Mouse (Mus musculus) embryo, embryonic 11.5 days (tissue): ENCODE measurements around the gene Gm20532.
A peak's percentile ranks its signal among the peaks of the same experiment; 100 is the strongest.

Source experiments
- DNase-seq: peaks from one replicate; pipeline ENCODE4 v3.0.0-alpha.2; 2012; ENCODE audit warnings: low read depth, low spot score

The Gm20532 gene

DNA sequence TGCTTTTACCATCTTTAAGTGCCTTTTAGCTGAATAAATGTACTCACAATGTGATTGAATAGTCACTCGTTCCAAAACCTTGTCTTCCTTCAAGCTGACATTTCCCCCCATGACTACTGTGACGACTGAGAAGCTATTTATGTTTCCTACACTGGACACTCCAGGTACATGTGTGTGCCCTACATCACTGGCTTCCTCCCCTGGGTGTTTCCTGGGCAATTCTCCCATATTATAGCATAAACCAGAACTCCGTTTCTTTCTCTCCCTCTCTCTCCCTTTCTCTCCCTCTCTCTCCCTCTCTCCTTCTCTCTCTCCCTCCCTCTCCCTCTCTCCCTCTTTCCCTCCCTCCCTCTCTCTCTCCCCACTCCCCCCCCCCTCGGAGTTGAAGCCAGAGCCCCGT lies 12.6 kb upstream of the Gm20532 start:
- DNase-seq, result no peak

DNA sequence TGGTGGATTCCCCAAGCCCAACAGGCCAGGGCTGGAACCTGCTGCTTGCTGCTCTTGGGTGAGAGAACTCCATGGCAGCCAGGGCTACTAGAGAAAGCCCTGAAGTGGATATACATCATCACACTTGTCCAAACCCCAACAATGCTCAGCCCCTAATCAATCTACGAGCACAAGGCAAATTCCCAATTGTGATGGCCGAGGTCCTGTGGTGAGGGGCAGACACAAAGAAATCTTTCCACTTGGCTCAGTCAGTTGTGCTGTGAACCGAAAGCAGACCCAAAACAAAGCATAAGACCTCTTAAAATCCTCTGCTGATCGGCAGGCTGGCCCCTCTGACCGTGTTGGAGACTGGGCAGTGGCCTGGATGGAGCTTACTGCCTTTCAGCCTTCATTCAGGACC lies 11.6 kb upstream of the Gm20532 start:
- DNase-seq, result no peak

DNA sequence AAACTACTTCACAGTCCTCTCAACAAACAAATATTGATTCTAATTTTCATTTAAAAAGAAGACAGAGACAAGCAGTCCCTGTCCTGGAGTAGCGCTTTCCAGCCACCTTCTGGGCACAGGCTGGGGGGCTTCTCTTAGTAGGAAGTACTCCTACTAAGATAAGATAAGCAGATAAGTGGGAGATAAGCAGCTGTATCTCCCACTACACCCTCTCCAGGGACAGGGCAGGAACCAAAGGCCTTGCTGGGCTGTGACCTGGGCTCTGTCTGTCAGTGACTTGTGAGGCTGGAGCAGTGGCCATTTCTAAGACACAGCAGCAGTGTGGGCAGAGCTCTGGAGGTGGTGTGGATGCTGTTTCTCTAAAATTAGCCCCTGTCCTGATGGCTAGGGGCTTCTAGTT lies 11.1 kb upstream of the Gm20532 start:
- DNase-seq, result no peak

DNA sequence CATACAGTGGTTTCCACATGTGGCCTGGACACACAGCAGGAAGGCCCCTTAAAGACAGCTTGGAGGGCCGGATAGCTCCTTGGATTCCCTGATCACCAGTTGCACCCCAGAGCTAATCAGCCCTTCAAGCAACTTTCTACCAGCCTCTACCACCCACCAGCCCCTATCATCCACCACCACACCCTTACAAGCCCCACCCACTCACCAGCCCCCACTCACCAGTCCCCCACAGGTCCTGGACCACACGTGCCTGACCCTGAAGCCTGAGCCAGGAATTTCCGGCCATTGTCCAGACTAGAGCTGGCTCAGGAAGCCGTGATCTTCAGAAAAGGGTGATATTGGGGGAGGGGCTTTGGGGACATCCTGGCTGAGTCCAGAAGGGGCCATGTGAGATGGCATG lies 10.6 kb upstream of the Gm20532 start:
- no peak for DNase-seq

DNA sequence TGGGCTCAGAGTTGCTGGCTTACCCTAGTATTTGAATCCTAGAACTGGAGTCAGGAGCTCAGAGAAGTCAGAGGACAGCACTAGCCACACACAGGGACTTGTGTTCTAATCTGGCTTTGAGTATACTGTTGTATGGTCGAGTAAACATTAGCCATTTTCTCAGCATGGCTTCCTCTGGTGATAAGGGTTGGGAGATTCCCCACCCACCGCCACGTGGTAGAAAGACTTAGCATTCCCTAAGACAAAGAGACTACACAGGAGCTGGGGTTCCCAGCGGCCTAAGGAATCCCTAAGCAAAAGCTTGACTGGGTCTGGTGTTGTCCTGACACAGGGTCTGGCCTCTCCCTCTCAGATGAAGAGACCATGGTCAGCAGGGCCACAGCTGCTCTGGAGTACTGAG lies 10.0 kb upstream of the Gm20532 start:
- DNase-seq, result no peak

DNA sequence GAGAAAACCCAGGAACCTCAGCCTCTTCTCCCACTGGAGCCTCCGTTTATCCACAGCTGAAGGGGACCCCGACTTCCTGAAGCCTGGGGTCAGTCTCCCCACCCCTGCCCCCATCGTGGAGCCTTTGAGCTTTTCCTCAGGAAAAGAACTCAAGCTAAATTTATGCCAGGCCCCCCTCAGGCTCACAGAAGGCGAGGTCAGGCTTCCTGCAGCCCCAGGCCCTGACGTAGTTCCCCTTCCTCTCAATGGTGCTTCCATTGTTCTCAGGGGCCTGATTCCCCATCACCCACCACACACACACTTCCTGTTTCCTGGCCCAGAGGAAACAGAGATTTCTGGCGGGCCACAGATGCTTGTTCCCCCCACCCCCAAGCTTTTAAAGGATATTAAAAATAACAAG lies 8.1 kb upstream of the Gm20532 start:
- DNase-seq, result no peak

DNA sequence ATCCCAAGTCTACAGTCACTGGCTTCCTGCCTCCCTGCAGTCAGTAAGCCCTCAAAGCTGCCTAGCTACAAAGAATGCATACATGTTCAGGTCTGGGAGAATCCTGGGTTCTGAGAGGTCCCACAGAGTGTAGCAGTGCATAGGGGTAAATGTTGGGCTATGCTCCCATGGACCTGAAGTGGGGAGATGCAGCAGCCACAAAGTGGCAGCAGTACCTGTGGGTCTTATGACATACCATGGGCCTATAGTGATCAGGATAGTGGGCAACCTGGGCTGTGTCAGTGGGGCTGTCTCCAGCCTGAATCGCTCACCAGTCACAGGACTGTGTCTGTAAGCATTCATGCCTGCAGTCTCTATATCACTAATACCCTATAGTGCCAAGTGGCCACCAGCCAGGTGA lies 6.7 kb upstream of the Gm20532 start, which contains the start of gene Egfl7:
Egfl7 (plus strand) TSS at position 301 of the 400 bp plus-strand sequence.
- no peak for DNase-seq

DNA sequence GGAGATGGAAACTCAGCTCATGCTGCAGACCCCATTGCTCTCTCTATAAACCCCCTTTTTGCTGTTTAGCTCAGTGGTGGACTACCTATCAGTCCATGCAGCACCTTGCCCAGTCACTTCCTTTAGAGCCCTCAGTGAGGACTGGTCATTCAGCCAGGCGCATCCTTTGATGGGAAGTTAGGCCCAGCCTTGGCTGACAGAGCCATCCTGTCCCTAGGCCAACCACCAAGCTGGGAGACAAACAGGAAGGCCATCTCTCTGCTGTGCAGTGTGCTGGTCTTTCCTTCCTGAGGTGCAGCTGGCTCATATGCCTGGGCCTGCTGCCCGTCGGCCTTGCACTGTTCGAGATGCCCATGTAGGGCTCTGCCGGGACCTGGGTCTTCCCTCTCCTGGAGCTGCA lies 5.7 kb upstream of the Gm20532 start:
- DNase-seq, result no peak

DNA sequence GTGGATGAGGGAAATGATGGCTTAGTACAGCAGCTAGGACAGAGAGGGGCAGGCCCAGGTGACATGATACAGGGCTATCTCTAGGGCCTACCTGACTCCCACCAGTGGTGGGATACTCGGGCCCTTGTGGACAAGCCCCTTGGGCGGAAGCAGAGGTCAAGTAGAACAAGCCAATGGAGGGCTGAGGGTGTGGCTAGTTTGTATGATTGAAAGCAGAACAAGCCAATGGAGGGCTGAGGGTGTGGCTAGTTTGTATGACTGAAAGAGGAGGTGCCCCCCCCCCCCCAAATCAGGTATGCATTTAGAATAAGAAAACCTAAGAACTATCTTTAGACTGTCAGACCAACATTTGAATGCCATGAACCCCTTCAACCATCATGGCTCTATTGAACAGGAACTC lies 4.2 kb upstream of the Gm20532 start:
- DNase-seq, result no peak

DNA sequence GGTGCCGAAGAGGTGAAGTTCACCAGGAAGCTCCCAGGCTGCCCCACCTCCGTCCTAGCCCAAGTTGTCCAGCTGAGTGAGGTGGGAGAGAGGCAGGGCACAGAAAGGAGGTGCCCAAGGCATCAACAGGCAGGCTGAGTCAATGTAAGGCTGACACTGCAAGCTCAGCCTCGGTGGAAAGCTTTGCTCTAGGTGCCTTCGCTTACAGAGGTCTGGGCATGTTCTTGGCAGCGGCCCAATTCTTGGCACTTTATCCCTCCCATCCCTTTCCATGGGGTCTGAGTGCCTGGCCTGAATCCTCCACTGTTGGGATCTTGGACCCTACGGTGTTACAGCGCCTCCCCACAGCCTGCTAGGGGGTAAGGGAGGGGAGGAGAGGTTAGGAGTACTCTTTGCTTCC lies 3.7 kb upstream of the Gm20532 start:
- no peak for DNase-seq

DNA sequence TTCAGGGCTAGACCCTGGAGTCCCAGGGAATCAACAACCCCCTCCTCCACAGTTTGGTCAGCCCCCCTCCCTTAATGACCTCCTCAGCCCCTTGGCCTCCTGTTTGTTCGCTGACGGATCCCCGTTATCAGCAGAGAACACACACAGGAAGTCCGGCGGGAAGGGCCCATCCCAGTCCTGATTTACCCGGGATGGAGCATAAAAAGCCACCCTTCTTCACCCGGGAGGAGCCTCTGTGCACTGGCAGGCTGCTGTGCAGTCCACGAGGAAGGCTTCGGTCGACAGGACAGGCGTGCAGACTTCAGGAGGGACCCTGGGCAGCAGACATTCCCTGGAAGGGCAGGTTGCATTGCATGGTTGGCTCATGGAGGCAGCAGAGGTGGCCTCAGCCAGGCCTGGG lies 2.8 kb upstream of the Gm20532 start:
- DNase-seq, result no peak

DNA sequence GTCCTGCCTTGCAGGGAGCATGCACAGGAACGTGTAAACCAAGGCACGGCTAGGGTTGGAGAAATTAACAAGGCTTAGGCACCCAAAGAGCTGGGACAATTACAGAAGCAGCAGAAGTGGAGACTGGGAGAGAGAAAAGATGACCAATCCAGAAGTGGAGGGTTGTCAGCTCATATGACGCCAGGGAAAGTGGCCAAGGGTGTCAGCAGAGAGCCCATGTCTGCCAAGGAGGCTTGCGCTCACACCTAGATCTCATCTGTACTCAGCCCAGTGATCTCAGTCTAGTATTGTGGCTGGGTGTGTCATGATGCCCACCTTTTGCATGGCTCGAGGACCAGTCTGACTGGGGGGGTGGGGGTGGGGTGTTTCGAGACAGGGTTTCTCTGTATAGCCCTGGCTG lies 726 bp upstream of the Gm20532 start:
- no peak for DNase-seq

DNA sequence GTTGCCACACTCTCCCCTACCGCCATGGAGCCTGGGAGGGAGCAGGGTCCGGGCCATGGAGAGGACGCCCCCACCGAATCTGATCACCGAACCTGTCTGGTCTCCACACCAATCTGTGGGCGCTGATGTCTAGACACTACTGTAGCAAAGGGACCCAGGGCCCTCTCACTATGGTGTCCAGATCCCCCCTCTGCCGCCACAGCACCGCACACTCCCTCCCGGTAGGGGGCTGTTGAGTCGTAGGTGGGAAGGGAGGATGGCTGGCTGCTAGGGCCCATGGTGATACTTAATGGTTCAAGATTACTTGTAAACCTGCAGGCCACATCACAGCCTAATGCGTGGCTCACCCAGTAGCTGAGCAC lies 586 bp downstream of the Gm20532 start:
- peak; percentile 26 for DNase-seq

DNA sequence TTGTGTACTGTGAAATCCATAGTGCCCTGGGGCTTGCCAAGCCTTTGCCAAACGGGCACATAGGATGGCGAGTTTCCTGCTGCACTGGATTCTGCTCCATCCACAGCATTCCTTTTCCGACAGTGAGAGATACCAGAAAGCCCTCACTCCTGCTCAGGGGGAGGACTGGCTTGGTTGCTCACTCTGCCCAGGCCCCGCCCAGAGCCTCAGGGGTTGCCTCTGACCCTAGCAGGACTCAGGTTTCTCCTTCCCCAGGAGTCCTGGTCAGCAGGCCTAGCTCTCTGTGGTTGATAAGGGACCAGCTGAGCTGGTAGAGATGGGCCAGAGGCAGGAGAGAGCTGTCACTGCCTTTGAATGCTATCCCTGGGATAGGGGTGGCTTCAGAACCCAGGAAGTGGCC lies 2.1 kb downstream of the Gm20532 start:
- no peak for DNase-seq

DNA sequence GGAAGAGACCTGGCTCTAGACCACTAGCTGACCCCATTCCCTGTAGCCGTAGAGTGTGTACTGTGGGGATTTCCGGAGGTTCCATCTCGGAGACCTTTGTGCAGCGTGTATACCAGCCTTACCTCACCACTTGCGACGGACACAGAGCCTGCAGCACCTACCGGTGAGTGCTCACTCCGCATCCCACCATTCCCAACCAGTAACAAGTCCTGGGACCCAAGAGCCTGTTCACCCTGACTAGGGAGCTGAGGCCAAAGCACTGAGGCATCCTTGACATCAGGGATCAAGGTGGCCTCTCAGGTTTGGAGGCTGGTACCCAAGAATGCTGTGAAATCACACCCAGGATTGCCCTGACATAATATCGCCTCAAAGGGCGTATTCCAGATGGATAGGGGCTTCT lies 2.8 kb downstream of the Gm20532 start:
- no peak for DNase-seq

DNA sequence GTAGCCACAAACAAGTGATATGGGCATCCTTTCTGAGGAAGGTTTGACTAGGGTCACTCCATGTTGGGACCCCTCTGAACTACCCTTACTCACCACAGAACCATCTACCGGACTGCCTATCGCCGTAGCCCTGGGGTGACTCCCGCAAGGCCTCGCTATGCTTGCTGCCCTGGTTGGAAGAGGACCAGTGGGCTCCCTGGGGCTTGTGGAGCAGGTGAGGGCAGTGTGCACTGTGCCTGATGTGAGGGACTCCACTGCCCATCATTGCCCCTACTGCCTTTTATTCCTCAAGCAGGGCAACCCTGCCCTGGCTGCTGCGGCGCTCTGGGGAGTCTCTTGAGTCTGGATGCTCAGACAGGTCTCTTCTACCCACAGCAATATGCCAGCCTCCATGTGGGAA lies 3.8 kb downstream of the Gm20532 start:
- no peak for DNase-seq

DNA sequence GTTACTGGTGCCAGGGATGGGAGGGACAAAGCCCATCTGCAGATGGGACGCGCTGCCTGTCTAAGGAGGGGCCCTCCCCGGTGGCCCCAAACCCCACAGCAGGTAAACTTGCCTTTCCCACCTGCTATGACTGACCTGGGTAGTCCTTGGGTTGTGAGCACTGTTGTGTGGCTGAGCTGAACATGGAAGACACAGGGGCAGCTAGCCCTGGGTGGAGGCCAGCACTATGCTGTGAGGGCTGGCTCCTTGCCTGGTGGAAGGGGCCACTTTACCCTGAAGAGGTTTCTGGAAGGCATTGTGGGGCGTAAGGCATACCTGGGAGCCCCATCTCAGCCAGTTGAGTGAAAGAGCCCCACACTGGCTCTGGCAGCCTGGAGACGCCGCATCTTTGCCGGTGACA lies 4.5 kb downstream of the Gm20532 start:
- DNase-seq, result no peak

DNA sequence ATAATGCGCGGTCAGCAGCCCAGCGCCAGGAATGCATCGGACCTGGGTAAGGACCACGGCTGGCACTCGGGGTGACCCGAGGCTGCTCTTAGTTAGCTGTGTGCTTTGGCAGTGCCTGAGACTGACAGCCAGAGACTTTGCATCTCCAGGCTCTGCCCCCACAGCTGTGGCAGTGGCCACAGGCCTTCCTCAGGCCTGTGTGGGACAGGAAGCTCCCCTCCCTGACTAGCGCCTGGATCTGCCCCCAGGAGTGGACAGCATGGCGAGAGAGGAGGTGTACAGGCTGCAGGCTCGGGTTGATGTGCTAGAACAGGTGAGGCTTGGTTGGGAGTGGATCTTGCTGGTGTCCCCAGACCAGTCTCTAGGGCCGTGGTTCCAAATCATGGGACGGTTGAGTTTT lies 5.0 kb downstream of the Gm20532 start:
- no peak for DNase-seq

DNA sequence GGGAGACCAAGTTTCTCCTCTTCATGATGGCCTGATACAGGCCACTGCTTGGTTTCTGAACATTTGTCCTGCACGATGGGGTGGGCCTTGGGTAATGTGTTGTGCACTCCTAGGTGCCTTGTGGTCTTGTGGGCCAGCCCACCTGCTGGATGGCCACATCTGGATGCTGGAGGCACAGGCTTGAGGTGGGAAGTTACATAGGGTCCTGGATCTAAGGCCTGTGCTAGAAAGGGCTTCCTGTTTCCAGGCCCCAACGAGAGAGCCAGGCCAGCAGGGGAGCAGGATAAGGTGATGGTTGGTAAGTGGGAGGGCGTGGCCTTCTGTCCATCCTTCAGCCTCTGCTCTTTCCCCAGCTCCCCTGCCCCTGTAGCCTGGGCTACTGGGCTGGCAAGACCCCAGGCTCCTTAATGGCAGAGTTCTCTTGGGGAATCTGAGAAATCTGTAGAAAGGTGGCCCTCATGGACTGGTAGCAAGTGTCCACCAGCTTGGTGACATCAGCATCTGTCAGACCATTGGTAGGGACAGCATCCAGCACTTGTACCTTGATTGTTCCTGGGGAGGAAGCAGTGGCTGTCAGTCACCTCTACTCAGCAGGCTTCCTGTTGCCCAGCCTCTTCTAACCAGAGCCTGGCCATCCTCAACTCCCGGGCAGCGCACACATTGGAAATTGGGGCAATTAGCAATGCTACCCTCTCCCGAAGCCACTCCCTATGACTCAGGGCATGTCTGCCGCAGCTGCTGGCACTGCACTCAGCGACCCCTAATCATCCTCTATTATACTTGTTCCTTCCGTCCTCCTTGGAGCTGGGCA lies 7.0 kb downstream of the Gm20532 start:
- DNase-seq, result no peak

DNA sequence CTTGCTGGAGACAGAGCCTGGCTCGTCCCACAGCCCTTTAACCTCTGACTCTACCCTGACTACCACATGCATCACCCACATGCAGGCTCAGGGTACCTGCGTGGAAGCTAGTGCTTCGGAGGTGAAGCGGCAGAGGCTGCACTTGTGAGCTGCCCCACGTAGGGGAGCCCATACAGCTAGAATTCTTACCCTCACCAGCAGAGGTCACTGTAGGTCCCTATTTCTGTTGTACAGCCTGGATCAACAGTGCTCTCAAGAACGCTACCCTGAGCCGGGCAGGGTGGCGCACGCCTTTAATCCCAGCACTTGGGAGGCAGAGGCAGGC lies 7.5 kb downstream of the Gm20532 start:
- DNase-seq, result peak; percentile 30

DNA sequence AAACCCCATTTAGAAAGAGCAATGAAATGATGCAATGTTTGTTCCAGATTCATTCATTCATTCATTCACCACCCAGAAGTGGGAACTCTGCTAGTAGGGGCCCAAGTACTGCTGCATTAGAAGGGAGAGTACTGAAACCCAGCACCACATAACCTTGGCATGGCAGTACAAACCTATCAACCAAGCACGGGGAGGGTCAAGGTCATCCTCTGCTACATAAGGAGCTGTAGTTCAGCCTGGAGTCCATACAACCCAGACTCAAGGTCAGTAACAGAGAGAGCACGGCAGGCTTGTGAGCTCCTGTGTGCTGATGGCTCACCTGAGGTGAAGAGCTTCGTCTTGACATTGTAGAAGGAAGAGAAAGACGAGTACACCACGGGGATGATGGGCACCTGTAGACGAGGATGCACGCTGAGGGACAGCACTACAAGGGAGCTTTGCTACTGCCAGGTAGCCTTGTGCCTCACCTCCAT lies 8.1 kb downstream of the Gm20532 start:
- DNase-seq, result no peak

DNA sequence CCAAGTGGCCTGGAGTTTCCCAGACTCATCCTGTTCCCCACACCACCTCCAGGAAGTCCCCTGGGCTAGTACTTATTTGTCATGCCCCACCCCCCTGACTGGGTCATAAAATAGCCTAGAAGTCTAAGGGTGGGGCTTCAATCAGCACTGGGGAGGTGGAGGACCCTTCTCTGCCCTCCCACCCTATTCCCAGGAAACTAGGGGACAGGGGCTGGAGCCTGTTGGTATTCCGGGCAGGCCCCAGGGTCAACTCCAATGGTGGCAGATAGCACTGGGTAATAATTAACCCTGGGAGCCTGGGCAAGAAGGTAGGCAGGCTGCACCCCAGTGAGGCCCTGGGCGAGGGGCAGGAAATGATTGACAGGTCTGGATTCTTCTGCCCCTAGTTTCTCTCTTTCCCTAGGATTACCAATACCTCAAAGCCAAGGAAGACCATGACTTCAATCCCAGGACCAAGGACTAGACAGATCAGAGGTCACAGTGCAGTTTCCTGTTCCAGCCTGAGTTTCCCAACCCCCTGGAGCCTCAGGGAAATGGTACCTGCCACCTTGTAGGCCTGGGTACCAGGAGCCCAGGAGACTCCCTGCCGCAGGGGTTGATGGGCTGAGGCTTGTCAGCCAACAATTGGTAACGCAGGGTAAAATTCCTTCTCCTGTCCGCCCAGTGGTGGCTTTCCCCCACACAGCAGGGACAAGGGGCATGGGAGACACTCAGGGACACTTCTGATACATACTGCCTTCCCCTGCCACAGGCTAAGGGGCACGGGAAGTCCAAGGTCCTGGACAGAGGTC lies 8.7 kb downstream of the Gm20532 start:
- no peak for DNase-seq

DNA sequence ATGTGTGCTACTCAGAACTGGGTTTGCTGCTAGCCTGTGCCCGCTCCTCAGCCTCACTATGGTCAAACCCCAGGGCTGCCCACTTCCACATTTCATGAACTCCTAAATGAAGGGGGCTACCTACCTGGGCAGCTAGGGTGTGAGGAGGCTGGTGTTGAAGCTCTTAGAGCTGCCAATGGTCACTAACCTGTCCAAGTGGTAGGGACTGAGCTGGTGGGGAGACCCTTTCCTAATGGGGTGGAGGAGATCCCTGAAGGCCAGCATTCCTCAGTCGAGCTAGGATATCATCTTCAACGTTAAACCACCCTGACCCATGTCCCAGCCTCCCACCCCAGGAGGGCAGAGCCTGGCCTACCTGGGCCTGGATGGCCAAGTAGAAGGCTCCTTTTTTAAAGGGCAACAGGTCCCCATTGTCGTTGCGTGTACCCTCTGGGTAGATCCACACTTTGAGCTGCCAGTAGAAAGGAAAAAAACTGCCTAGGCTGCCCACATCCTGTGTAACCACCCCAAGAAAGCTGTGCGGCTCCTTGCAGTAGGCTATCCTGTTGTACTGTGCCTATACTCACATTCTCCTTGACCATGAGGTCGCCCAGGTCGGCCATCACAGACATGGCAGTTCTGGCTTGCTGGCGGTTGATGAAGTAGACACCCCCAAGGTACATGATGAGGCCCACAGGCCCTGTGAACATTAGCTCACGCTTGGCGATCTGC lies 9.4 kb downstream of the Gm20532 start:
- no peak for DNase-seq
